15 mouse cellular contexts compared by ENCODE assay signal in genomic region chr15:85698345-85699034, GRCm38 (mm10). TPM values are rescaled to one million over a fixed set of nuclear protein-coding genes. Genes with fewer than 3 reads are reported as not detected.
DNase-seq lines count a peak whose midpoint lies in the region; ATAC-seq and TF ChIP-seq lines count a peak whose summit lies in the region.
"Had no signal": no experiment of that assay in that cellular context is flagged by ENCODE, and none has a peak within 500 bp of the region (broad histone marks: within the 10 kb centered on the region; RNA-seq: fewer than 3 reads in every experiment).

No protein-coding gene starts in this region.

- no peak for TF ChIP-seq CTCF in layer of hippocampus, adult 2 months (conservative IDR thresholded peaks at IDR 0.05)

- H3K4me3 ChIP-seq in layer of hippocampus, adult 2 months: no peak overlapping the region
- H3K4me3 ChIP-seq: heart, embryonic 13.5 days had no signal

- H3K27ac ChIP-seq in layer of hippocampus, adult 2 months: peak overlapping the region; percentile 87
- H3K27ac ChIP-seq: heart, embryonic 13.5 days; liver, embryonic 14.5 days; macrophage had no signal

- 0 out of 2 replicates have a peak, but pooled peaks have one; percentile 19 for ATAC-seq in megakaryocyte-erythroid progenitor cell, adult 5-6 weeks (replicated peaks; ENCODE audit: low FRiP score, low TSS enrichment, poor library complexity, severe bottlenecking)

- intact Hi-C loops in heart, postnatal 14 days (cut with DNase I): no loop called here

- peak; percentile 97 for DNase-seq in heart, adult 11 months
- no peak for DNase-seq in heart, postnatal 14 days
- no peak for DNase-seq in layer of hippocampus, adult 2 months (ENCODE audit: low spot score in 2 of 2)
- no peak for DNase-seq in layer of hippocampus, postnatal 10 days (ENCODE audit: low spot score in 2 of 2)
- peak; percentile 57 for DNase-seq in R1 (ENCODE audit: low read depth, low spot score)
- DNase-seq in retina, postnatal 1 day: no peak
- DNase-seq in left cerebral cortex, adult 11 months (ENCODE audit: low spot score): no peak
- DNase-seq: embryo, embryonic 11 days; layer of hippocampus, postnatal 36 days; thymus, adult 18-20 months had no signal

RNA-seq across cellular contexts. Expression of gene Ppara, which starts 36.3 kb away (rescaled TPM):
- 10 to 100 TPM; 50.7 to 60.1 TPM for total RNA-seq in heart, postnatal 14 days (2021)
- total RNA-seq in layer of hippocampus, adult 2 months (2021): 1 to 10 TPM; 3.1 to 3.9 TPM
- total RNA-seq in layer of hippocampus, postnatal 10 days (2021): 1 to 10 TPM; 2.3 to 2.9 TPM
- not detected in 2 replicates for total RNA-seq in megakaryocyte-erythroid progenitor cell, adult 5-6 weeks (2014; fragmentation: Nextera tagmentation)
- not detected in 2 replicates for total RNA-seq in megakaryocyte-erythroid progenitor cell, adult 5-6 weeks (2017)
- total RNA-seq: monocyte, adult 5-6 weeks had no signal

Comparison
In these comparisons a context has a peak if more than half of its experiments do, and no peak if none do; other contexts are left out.
1. DNase-seq: peak in heart, adult 11 months (single experiment) and R1 (single experiment); none in heart, postnatal 14 days (0 of 2), layer of hippocampus, adult 2 months (0 of 2), layer of hippocampus, postnatal 10 days (0 of 2), retina, postnatal 1 day (single experiment) and left cerebral cortex, adult 11 months (single experiment).
2. RNA of gene Ppara, which starts 36.3 kb away (total RNA-seq): 50.7 to 60.1 TPM in heart, postnatal 14 days; 3.1 to 3.9 TPM in layer of hippocampus, adult 2 months, 2.3 to 2.9 TPM in layer of hippocampus, postnatal 10 days and not detected in megakaryocyte-erythroid progenitor cell, adult 5-6 weeks; every median in the first group is over 10 times any median in the second.